Mouse (Mus musculus) small intestine, adult 2 months (tissue): Measurements from ENCODE around the gene Tnrc6a.

ENCODE experiments used
- CTCF ChIP-seq: fragments of 200-500 bp; IDR thresholded peaks from 2 replicates; pipeline ENCODE4 v1.5.1; 2012; ENCODE audit warnings: low read depth, mild to moderate bottlenecking, control low read depth, inconsistent platforms, low read length, moderate library complexity, mixed read lengths; ENCODE audit not compliant: insufficient replicate concordance, insufficient read length; ENCODE audit errors: extremely low read depth
- POLR2A ChIP-seq: fragments of 200-500 bp; IDR thresholded peaks from 2 replicates; pipeline ENCODE4 v1.6.1; 2012; ENCODE audit warnings: low read depth, mild to moderate bottlenecking, control low read depth, inconsistent platforms, low read length, moderate library complexity

DNA sequence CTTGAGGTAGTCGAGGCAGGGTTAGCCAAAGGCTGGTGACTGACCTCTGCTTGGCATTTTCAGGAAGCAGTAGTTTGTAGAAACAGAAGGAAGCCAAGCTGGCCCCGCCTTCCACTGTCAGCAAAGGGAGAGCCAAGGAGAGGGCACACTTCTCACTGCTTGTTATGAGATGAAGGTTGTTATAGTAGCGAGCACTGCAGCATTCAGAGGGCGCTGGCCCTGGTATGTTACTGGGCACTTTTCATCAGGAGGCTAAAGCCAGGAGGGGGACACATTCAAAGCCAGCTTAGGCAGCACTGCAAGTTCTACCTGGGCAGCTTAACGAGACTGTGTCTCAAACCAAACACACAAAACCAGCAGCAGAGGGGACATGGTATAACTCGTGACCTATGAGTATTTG, 83.9 kb downstream of the Tnrc6a start:
- no peak for TF ChIP-seq CTCF
- no peak for TF ChIP-seq POLR2A
